Mouse (Mus musculus) forebrain, embryonic 14.5 days (tissue): ENCODE results near the gene Mea1. TPM values are rescaled to one million over a fixed set of nuclear protein-coding genes. Genes with fewer than 3 reads are reported as not detected.

Source experiments
- ATAC-seq: fragments of 200-750 bp; cut with Nextera tagmentation; 2 replicates; pipeline ENCODE4 v1.8.0; 2017; ENCODE audit warnings: mild to moderate bottlenecking, moderate library complexity
- DNase-seq: peaks from one replicate; pipeline ENCODE4 v3.0.0-alpha.2; 2015; ENCODE audit warnings: low spot score
- H3K27ac ChIP-seq: fragments of 300-500 bp; sonication (generic); 2 replicates; pipeline ENCODE4 v1.5.1; 2014; ENCODE audit warnings: low read depth, mild to moderate bottlenecking, control low read depth, low read length, moderate library complexity
- H3K27me3 ChIP-seq: fragments of 300-500 bp; sonication (generic); replicated peaks from 2 replicates; pipeline ENCODE4 v1.6.1; 2014; ENCODE audit warnings: low read length, control low read depth, mixed read lengths; ENCODE audit not compliant: control insufficient read depth, insufficient read depth
- H3K36me3 ChIP-seq: fragments of 300-500 bp; sonication (generic); 2 replicates; pipeline ENCODE4 v1.6.1; 2014; ENCODE audit warnings: low read length, control low read depth; ENCODE audit not compliant: control insufficient read depth, insufficient read depth
- H3K4me1 ChIP-seq: fragments of 300-500 bp; sonication (generic); 2 replicates; pipeline ENCODE4 v1.6.1; 2014; ENCODE audit warnings: antibody characterized with exemption, low read length, control low read depth; ENCODE audit not compliant: control insufficient read depth, insufficient read depth
- H3K4me2 ChIP-seq: fragments of 300-500 bp; sonication (generic); 2 replicates; pipeline ENCODE4 v1.6.1; 2014; ENCODE audit warnings: mild to moderate bottlenecking, control low read depth, low read length
- H3K4me3 ChIP-seq: fragments of 300-500 bp; sonication (generic); 2 replicates; pipeline ENCODE4 v1.5.1; 2014; ENCODE audit warnings: low read depth, low read length, control low read depth
- H3K9ac ChIP-seq: fragments of 300-500 bp; sonication (generic); 2 replicates; pipeline ENCODE4 v1.6.1; 2014; ENCODE audit warnings: mild to moderate bottlenecking, low read length, control low read depth, moderate library complexity
- H3K9me3 ChIP-seq: fragments of 300-500 bp; sonication (generic); replicated peaks from 2 replicates; pipeline ENCODE4 v1.6.1; 2016; ENCODE audit warnings: low read length, control low read depth, mixed read lengths; ENCODE audit not compliant: control insufficient read depth
- WGBS: fragments of 180-500 bp; shearing (Covaris S2); extraction: QIAGEN DNeasy Blood & Tissue Kit; methylation state at CpG from one replicate; pipeline ENCODE4 v1.1.7; 2014; 5-methylcytosine and 5-hydroxymethylcytosine counted together
- polyA plus RNA-seq: library from polyadenylated mRNA; unstranded; fragments of >200 nt; fragmentation: Nextera tagmentation; extraction: Ambion mirVana; gene quantifications from 2 replicates; pipeline ENCODE4 v1.2.1, GENCODE M21; 2014

The Mea1 gene
- polyA plus RNA-seq, 1 experiment from 2014 or later: 265 TPM

- H3K27ac ChIP-seq: peak overlapping the region; percentile 80
- H3K9ac ChIP-seq: peak overlapping the region; percentile 76
- peaks cover 58% of the 10 kb centered on the region for H3K36me3 ChIP-seq
- H3K4me1 ChIP-seq: peaks cover 18% of the 10 kb centered on the region
- ATAC-seq: peak; percentile 15
- DNase-seq: peak; percentile 61
- 1% methylated on average over 34 of the region's 34 CpGs for WGBS
- H3K4me3 ChIP-seq: peak overlapping the region; percentile 80
- H3K9me3 ChIP-seq: no peaks in the 10 kb centered on the region
- H3K4me2 ChIP-seq: peak overlapping the region; percentile 77
- no peaks in the 10 kb centered on the region for H3K27me3 ChIP-seq
Measured at GRCm38 (mm10) chr17:46679843-46680759, 1.5 kb downstream of the Mea1 start.

- Histone ChIP-seq H3K27me3 (no peaks in the 10 kb centered on the region), H3K4me1 (peaks cover 18% of the 10 kb centered on the region), H3K9me3 (no peaks in the 10 kb centered on the region), H3K4me2 (peak within 1 kb of the TSS; percentile 79), H3K36me3 (peaks cover 58% of the 10 kb centered on the region), H3K27ac (peak within 1 kb of the TSS; percentile 80), H3K9ac (peak within 1 kb of the TSS; percentile 76), H3K4me3 (peak within 1 kb of the TSS; percentile 80)
- ATAC-seq: peak; percentile 98
- under 1% methylated on average over 49 of the region's 49 CpGs for WGBS
- peak; percentile 99 for DNase-seq
Measured at GRCm38 (mm10) chr17:46680760-46681373, 2.3 kb downstream of the Mea1 start, which contains the start of gene Klhdc3. Klhdc3 (minus strand) TSS chr17:46680914.

DNA sequence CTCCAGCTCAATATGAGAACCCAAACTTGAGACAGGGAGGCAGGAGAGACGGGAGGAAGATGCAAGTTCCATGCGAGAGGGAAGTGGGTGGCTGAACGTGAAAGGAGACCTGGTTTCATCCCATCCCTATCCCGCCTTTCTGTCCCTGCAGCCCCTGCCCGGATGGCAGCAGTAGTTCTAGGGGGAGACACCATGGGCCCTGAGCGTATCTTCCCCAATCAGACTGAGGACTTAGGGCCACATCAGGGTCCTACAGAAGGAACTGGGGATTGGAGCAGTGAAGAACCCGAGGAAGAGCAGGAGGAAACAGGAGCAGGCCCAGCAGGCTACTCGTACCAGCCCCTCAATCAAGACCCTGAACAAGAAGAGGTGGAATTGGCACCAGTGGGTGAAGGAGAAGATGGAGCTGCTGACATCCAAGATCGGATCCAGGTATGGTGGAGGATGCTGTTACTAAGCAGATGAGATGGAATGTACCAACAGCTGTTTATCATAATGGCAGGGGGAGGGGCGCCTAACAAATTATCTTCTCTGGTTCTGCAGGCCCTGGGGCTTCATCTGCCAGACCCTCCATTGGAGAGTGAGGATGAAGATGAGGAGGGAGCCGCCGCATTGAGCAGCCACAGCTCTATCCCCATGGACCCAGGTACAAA, 3.0 kb downstream of the Mea1 start:
- no peaks in the 10 kb centered on the region for H3K27me3 ChIP-seq
- peaks cover 18% of the 10 kb centered on the region for H3K4me1 ChIP-seq
- peaks cover 58% of the 10 kb centered on the region for H3K36me3 ChIP-seq
- peak overlapping the region; percentile 79 for H3K4me2 ChIP-seq
- H3K9me3 ChIP-seq: no peaks in the 10 kb centered on the region
- DNase-seq (no peak), ATAC-seq (no peak)
- peak overlapping the region; percentile 70 for H3K9ac ChIP-seq
- H3K27ac ChIP-seq: no peak overlapping the region
- WGBS: 31% methylated on average over 12 of the region's 12 CpGs
- peak overlapping the region; percentile 80 for H3K4me3 ChIP-seq

DNA sequence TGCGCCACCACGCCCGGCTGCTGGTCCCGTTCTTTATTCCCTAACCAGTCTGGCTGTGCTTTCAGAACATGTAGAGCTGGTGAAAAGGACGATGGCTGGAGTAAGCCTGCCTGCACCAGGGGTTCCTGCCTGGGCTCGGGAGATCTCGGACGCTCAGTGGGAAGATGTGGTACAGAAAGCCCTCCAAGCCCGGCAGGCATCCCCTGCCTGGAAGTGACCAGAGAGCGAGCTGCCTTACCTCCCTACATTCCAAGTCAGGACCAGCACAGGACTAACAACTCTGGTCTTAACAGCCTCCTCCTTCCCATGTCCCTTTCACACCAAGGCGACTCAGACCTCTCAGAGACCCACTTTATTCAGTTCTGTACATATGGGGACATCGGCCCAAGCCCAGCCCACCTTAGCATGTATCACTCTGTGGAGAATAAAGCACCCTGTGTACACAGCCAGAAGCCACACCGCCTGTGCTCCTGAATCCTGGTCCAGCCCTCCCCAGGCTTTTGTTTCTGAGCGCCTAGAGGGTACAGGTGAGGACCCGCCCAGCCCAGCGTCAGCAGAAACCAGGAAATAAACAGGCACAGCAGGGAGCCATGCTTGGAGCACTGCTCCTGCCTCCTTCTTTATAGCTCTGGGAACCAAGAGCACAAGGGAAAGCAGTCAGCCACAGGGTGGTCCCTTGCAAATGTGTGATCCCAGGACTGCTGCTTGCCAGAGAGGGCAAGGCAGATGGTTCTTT, 4.2 kb downstream of the Mea1 start:
- no peak overlapping the region for H3K4me3 ChIP-seq
- H3K9me3 ChIP-seq: no peaks in the 10 kb centered on the region
- H3K36me3 ChIP-seq: peaks cover 54% of the 10 kb centered on the region
- H3K9ac ChIP-seq: no peak overlapping the region
- H3K4me2 ChIP-seq: no peak overlapping the region
- DNase-seq: no peak
- H3K27me3 ChIP-seq: no peaks in the 10 kb centered on the region
- WGBS: 76% methylated on average over 16 of the region's 16 CpGs
- H3K27ac ChIP-seq: no peak overlapping the region
- ATAC-seq: no peak
- H3K4me1 ChIP-seq: peaks cover 18% of the 10 kb centered on the region

DNA sequence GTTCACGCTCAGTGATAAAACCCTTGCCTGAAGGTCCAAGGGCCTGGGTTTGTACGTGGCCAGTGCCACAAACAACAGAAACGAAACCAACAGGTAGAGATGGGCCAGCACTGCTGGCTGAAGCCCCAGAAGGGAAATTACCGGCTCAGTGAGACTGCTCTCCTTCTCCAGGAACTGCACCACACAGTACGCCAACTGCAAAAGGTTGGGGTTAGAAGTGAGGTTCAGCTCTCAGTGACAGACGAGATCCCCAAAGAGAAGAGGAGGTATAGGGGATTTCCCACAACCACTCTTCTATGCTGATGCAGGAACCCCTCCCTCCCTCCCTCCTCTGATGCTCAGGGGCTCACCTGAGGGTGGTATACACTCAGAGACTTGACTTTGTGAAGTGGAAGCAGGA, 7.3 kb downstream of the Mea1 start:
- DNase-seq: no peak
- H3K36me3 ChIP-seq: peaks cover 50% of the 10 kb centered on the region

DNA sequence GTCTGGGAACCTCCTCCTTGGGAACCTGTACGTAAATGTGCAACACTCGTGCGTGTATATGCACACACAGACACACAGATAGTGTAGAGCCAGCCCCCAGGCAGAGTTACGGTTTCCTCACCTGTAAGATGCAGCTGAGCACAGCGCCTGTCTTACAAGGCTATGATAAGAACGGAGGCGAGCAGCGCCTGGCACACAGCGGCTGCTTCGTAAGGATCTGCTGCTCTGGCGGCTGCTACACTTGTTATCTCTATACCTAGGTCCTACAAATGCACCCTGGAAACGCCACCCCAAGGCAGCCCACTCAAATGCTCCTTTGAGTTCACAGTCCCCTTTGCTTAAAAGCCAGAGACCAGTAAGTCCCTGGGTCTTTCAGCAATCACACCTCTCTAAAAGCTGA, 12.1 kb downstream of the Mea1 start:
- H3K4me2 ChIP-seq: no peak overlapping the region
- H3K4me3 ChIP-seq: no peak overlapping the region
- no peaks in the 10 kb centered on the region for H3K27me3 ChIP-seq
- H3K4me1 ChIP-seq: no peaks in the 10 kb centered on the region
- H3K27ac ChIP-seq: no peak overlapping the region
- DNase-seq: no peak
- H3K9ac ChIP-seq: no peak overlapping the region
- ATAC-seq: no peak
- H3K36me3 ChIP-seq: peaks cover 20% of the 10 kb centered on the region
- WGBS: 93% methylated on average over 12 of the region's 12 CpGs
- no peaks in the 10 kb centered on the region for H3K9me3 ChIP-seq

More for the DNA sequence above, 7.3 kb downstream of the Mea1 start:
- no peak overlapping the region for H3K4me3 ChIP-seq
- H3K9ac ChIP-seq: no peak overlapping the region
- ATAC-seq: no peak
- H3K4me1 ChIP-seq: peaks cover 6% of the 10 kb centered on the region
- 97% methylated on average over 6 of the region's 6 CpGs for WGBS
- no peak overlapping the region for H3K27ac ChIP-seq
- H3K9me3 ChIP-seq: no peaks in the 10 kb centered on the region
- no peaks in the 10 kb centered on the region for H3K27me3 ChIP-seq
- no peak overlapping the region for H3K4me2 ChIP-seq

- Histone ChIP-seq H3K27me3 (no peaks in the 10 kb centered on the region), H3K4me3 (no peak overlapping the region), H3K27ac (no peak overlapping the region), H3K36me3 (peaks cover 16% of the 10 kb centered on the region), H3K9ac (no peak overlapping the region), H3K4me1 (no peaks in the 10 kb centered on the region), H3K9me3 (no peaks in the 10 kb centered on the region), H3K4me2 (no peak overlapping the region)
- WGBS: 88% methylated on average over 2 of the region's 2 CpGs
- DNase-seq (no peak), ATAC-seq (no peak)
Measured at GRCm38 (mm10) chr17:46691390-46691789, 12.8 kb downstream of the Mea1 start.

DNA sequence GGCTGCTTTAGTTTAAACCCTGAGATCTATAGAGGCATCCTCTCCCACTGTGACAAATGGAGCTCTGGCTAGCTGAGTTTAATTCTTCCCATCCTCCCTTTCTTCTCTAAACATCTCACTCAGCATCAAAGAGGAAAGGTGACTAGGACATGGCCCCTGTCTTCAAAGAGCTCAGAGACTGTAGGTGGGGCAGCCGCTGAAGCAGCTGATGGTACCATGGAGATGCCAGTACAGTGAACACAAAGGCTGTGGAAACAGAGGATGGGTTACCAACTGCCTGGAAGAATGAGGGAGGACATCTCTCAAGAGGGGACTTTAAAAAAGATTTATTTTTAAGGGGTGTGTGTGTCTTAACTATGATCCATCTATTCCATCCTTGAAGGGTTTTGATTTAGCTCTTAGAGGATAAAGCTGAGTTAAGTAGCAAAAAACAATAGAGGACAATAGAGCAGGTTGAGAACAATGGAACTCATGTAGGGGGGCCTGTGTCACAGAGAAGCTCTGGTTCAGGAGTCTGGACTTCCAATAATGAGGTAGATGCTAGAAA, 16.0 kb downstream of the Mea1 start:
- 86% methylated on average over 1 of the region's 1 CpGs for WGBS
- H3K9me3 ChIP-seq: no peaks in the 10 kb centered on the region
- H3K9ac ChIP-seq: no peak overlapping the region
- no peaks in the 10 kb centered on the region for H3K27me3 ChIP-seq
- 0 out of 2 replicates have a peak, but pooled peaks have one; percentile 26 for ATAC-seq
- no peaks in the 10 kb centered on the region for H3K4me1 ChIP-seq
- peaks cover 20% of the 10 kb centered on the region for H3K36me3 ChIP-seq
- no peak overlapping the region for H3K27ac ChIP-seq
- no peak overlapping the region for H3K4me3 ChIP-seq
- H3K4me2 ChIP-seq: no peak overlapping the region
- DNase-seq: no peak
